Mouse (Mus musculus) kidney, adult 2 months (tissue): ENCODE results near the gene Mapk12.

Experiments used
- CTCF ChIP-seq: fragments of 200-500 bp; conservative IDR thresholded peaks from 2 replicates; pipeline ENCODE4 v1.5.1; 2011; ENCODE audit warnings: low read depth, mild to moderate bottlenecking, control low read depth, low read length, moderate library complexity, mixed read lengths; ENCODE audit not compliant: insufficient read depth, insufficient read length
- POLR2A ChIP-seq: fragments of 200-500 bp; IDR thresholded peaks from one replicate; pipeline ENCODE4 v1.6.1; 2011; ENCODE audit warnings: low read depth, low read length, control low read depth

DNA sequence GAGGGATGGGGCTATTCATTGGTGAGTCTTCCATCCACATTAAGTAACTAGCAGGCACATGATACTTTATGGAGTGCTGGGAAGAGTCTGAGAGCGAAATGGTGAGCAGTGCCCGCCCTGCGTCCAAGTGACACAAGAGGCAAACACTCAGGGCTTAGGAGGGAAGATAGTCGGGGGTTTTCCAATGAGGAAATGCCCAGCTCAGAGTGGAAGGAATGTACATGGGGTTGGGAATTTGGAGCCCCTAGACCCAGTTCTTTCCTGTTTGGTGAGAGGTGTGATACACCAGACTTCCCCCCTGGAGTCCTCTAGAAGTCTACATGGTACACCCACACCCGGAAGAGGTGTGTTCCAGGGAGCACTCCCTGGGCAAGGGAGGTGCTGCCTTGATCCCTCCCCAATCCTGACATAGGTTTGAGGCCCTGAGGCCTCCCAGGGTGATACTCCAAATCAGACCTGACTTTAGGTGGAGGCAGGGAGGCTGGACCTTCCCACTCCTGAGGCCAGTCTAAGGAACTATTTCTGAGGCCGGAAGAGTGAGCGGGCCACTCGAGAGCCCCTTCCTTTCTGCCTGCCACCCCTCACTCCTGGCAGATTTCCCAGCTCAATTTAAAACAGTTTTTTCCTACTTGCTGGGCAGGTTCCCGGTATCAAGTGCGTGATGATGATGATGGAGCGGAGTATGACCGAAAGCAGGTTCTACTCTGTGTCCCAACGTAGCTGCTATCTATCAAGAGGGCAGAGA is 35.1 kb upstream of the Mapk12 start:
- TF ChIP-seq CTCF (no peak), POLR2A (no peak)
